Mouse (Mus musculus) megakaryocyte, embryonic 14.5 days (primary cell): ENCODE measurements around the gene March5.

ENCODE experiments used
- FLI1 ChIP-seq: IDR thresholded peaks from 2 replicates; pipeline ENCODE4 v1.6.1; 2012; ENCODE audit warnings: low read length, inconsistent platforms, mixed read lengths
- GATA1 ChIP-seq: IDR thresholded peaks from 3 replicates; pipeline ENCODE4 v1.6.1; 2012; ENCODE audit warnings: mixed read lengths, low read length, inconsistent platforms, borderline replicate concordance

- TF ChIP-seq FLI1 (no peak), GATA1 (no peak)
Measured at GRCm38 (mm10) chr19:37199889-37200288, 7.5 kb upstream of the March5 start.
